Mouse (Mus musculus) adipocyte (in vitro differentiated cells): ENCODE measurements at regions not wholly inside any gene's neighbourhood (a gene's known extent, or its start where the extent isn't known, plus 50 kb on each side); places are given as distances from the start of the nearest gene placed in this dataset.

ENCODE experiments used
- DNase-seq: peaks from one replicate; pipeline ENCODE4 v3.0.0-alpha.2; 2016; ENCODE audit warnings: low spot score

DNA sequence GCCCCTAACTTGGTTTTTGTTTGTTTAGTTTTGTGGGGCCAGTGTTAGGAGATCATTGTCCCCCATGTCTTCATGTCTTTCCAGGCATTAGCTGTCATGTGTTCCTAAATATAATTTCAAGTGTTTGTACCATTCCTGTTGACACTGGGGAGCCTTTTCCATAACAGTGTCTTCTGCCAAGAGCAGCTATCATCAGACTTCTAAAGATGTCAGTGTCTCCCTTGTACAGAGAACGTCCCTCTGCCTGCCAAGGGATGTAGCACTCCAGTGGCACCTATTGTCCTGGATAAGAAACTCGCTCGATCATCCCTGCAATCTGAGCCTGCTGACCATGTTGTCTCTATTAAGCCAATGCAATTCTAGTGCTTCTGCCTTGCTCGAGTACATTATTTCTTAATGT is 64.6 kb upstream of the Lhfpl2 start:
- DNase-seq: no peak

DNA sequence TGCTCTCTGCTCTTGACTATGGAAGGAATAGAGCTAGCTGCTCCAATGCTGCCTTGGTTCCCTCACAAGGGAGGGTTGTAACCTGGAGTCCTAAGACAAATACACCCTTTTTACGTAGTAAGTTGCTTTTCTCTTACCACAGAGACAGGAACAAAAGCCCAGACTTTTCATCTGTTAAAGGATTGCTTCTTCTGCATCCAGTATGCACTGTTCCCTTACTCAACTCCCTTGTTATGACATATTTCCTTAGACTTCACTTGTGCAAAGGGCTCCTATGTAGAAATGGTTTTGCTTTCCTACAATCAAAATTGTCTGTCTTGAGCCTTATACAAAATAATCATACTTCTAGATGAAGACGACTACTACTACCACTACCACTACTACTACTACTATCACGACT is 62.2 kb upstream of the Lhfpl2 start:
- DNase-seq: no peak

DNA sequence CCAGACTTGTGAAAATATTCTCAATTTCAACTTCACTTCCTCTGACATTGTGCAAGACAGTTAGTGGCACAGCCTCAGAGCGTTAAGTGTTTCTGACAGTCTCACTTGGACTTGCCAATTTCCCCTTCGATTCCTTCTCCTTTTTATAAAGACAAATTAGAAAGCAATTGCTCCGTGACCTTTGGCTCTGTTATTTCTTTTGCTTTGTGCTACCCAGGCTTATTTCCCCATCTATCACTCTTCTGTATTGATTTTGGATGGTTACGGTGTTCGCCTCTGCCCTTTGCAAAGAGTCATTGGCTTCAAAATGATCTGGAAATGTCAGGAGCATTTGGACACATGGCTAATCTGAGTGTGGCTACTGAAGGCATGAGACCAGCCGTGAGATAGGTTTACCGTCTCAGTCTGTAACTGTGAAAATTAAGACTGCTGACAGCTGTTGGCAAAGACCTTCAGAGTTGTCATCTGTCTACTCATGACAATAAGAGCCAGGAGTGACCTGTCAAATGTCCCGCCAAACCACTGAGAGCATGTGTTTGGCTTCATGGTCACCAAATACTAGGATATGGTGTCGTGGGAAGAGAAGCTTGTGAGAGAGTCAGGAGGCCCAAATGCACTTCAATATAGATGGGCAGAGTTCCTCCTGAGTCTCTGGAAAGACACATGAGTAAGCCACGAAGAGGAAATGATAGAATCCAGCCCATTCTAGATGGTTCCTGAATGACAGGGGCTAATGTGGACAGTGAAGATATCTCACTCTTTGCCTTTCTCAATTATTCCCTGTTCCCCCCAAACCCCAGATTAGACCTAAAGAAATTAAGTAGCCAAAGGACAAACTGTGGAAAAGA is 60.8 kb upstream of the Lhfpl2 start:
- peak; percentile 66 for DNase-seq

DNA sequence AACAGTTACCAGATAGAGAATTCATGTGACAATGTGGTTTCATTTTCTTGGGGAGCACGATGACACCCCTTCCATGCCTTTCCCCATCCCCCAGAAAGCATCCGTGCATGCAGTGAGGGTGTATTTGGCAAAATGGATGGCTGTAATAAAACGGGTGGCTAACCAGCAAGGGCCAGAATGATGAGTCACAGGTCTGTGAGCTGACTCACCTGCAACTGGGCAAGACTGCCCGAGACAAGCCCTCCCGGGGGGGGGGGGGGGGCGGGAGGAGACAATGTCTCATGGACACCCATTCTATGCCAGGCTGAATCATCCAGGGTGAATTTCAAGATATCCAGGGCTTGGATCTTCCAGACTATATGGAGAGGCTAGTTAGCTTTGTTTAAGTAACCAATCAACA is 59.6 kb upstream of the Lhfpl2 start:
- no peak for DNase-seq

DNA sequence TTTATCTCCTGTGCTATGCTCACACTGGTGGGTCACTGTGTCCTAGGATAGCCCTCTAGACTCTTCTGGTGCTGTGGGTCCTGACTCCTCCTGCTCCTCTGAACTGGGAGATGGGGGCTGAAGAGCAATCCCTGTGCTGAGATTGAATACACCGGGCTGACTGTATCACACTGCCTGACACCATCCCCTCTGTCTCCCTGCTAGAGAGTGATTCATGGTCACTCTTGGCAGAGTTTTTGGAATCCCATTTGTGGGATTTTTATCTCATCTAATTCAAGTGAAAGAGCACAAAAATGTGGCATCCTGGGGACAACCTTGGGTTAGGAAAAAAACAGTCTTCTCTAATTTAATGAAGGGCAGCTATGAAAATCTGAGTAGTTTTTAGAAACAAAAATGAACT is 59.2 kb upstream of the Lhfpl2 start:
- DNase-seq: no peak

DNA sequence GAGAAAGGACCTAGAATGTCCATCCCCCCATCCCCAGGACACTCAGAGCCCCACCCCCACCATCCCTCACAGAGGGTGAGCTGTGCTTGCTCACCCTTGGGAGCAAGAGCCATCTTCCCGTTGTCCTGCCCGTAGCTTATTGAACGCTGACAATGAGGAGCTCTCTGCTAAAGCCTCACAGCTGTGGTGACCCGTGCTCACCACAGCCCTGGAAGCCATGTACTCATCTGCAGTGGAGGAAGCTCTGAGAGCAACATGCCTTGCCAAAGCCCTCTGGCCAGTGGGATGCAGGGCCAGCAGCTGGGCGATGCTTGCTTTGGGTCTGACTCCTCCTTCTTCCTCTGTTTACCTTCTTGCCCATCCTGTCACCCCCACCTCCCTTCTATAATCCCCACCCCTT is 53.8 kb upstream of the Lhfpl2 start:
- no peak for DNase-seq

DNA sequence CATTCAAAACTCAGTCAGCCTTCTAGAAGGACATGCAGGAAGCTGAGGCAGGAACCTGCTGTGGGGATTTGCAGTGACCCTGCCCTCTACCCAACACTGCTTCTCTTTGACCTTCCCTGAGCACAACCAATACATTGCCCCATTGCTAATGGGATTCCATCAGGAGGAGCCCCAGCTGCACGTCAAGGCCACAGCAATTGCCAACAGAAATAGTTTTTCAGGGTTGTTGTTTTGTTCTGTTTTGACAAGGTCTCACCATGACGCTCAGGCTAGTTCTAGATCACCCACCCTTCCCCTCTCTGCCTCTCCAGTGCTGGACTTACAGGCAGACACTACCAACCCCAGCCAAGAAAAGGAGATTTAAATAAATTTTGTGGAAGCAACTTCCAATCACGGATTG is 53.2 kb upstream of the Lhfpl2 start:
- no peak for DNase-seq

DNA sequence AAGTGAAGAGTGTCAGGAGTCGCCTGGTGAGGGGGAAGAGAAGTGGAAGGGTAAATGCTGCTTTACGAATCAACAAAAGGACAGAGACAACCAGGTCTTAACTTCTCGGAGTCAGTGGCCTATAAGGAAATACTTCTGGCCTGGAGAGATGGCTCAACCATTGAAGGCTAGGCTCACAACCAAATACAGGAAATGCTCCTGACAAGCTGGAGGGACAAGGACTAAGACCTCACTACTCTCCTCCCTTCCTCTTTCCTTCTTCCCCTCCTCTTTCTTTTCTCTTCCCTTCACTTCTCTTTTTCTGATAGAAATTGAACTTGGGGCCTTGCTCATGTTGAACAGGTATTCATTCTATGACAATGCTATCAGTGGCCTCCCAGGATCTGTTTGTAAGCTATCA is 51.7 kb upstream of the Lhfpl2 start:
- DNase-seq: no peak
